ENCODE assay signal across 9 mouse cellular contexts in genomic region chr9:44076764-44077120, GRCm38 (mm10). TPM values are rescaled to one million over a fixed set of nuclear protein-coding genes. Genes with fewer than 3 reads are reported as not detected.
DNase-seq lines count a peak whose midpoint lies in the region; ATAC-seq lines count a peak whose summit lies in the region.
"Had no signal": no experiment of that assay in that cellular context is flagged by ENCODE, and none has a peak within 500 bp of the region (broad histone marks: within the 10 kb centered on the region; RNA-seq: fewer than 3 reads in every experiment).

No protein-coding gene starts in this region.

- H3K4me3 ChIP-seq in heart, embryonic 10.5 days = no peak overlapping the region
- H3K4me3 ChIP-seq: limb, embryonic 12.5 days had no signal

- peak; percentile 80 to 83 for DNase-seq in heart, adult 18-20 months
- no peak for DNase-seq in heart, embryonic 10.5 days (ENCODE audit: low spot score)
- peak; percentile 64 for DNase-seq in CD4-positive helper T cell, adult 2 months (ENCODE audit: low read depth, low spot score)
- DNase-seq in c-Kit-positive CD71-positive TER-119-positive erythroid progenitor cells, embryonic 14.5 days (ENCODE audit: low spot score) = peak; percentile 55
- DNase-seq in gastrocnemius, postnatal 25 days = peak; percentile 87
- peak; percentile 88 to 92 for DNase-seq in kidney, postnatal 25 days

- H3K36me3 ChIP-seq in heart, embryonic 10.5 days = peaks cover 15% of the 10 kb centered on the region
- H3K36me3 ChIP-seq: limb, embryonic 12.5 days had no signal

- WGBS in heart, embryonic 10.5 days = 10% methylated on average over 5 of the region's 5 CpGs

- H3K9me3 ChIP-seq in heart, embryonic 10.5 days = no peaks in the 10 kb centered on the region
- H3K9me3 ChIP-seq: limb, embryonic 12.5 days had no signal

- no peaks in the 10 kb centered on the region for H3K27me3 ChIP-seq in heart, embryonic 10.5 days (ENCODE audit: insufficient read depth, poor library complexity, severe bottlenecking)

- peak; percentile 77 for ATAC-seq in megakaryocyte progenitor cell, adult 5-6 weeks (replicated peaks; ENCODE audit: poor library complexity)
- ATAC-seq in erythroblast, adult 5-6 weeks (replicated peaks; ENCODE audit: low FRiP score, poor library complexity, severe bottlenecking) = no peak

- no peak overlapping the region for H3K27ac ChIP-seq in heart, embryonic 10.5 days
- H3K27ac ChIP-seq: limb, embryonic 12.5 days had no signal

- peaks cover 79% of the 10 kb centered on the region for H3K4me1 ChIP-seq in heart, embryonic 10.5 days

RNA-seq across cellular contexts. Expression of gene Usp2, which starts 9.9 kb away (rescaled TPM):
- total RNA-seq in heart, adult 18-20 months (2021) = 10 to 100 TPM; 89.8 to 95.9 TPM
- 36.1 and 59.0 TPM in 2 replicates for polyA plus RNA-seq in heart, embryonic 10.5 days (2016; fragmentation: Nextera tagmentation; extraction: Ambion mirVana)
- total RNA-seq in gastrocnemius, postnatal 25 days (2021) = 100 to 1,000 TPM; 160 to 313 TPM
- total RNA-seq in megakaryocyte progenitor cell, adult 5-6 weeks (2015) = 5.5 and 16.4 TPM in 2 replicates
- total RNA-seq in megakaryocyte progenitor cell, adult 5-6 weeks (2017) = 2.5 and 5.3 TPM in 2 replicates
- total RNA-seq in erythroblast, adult 5-6 weeks (2015; ENCODE audit: low replicate concordance) = 1.0 and 1.3 TPM in 2 replicates
- 0.28 and 5.7 TPM in 2 replicates for total RNA-seq in erythroblast, adult 5-6 weeks (2017; ENCODE audit: low replicate concordance)

RNA-seq across cellular contexts. Expression of gene Mfrp, which starts 24.8 kb away (rescaled TPM):
- not detected for total RNA-seq in heart, adult 18-20 months (2021)
- polyA plus RNA-seq in heart, embryonic 10.5 days (2016; fragmentation: Nextera tagmentation; extraction: Ambion mirVana) = 0.21 TPM in 1 of 2 replicates, not detected in the other
- not detected for total RNA-seq in gastrocnemius, postnatal 25 days (2021)
- total RNA-seq in megakaryocyte progenitor cell, adult 5-6 weeks (2015) = not detected in 2 replicates
- 0.12 TPM in 1 of 2 replicates, not detected in the other for total RNA-seq in megakaryocyte progenitor cell, adult 5-6 weeks (2017)
- not detected in 2 replicates for total RNA-seq in erythroblast, adult 5-6 weeks (2015; ENCODE audit: low replicate concordance)
- total RNA-seq in erythroblast, adult 5-6 weeks (2017; ENCODE audit: low replicate concordance) = not detected in 2 replicates

RNA-seq across cellular contexts. Expression of gene C1qtnf5, which starts 30.3 kb away (rescaled TPM):
- total RNA-seq in heart, adult 18-20 months (2021) = 1 to 10 TPM; 5.6 to 5.9 TPM
- polyA plus RNA-seq in heart, embryonic 10.5 days (2016; fragmentation: Nextera tagmentation; extraction: Ambion mirVana) = 0.50 TPM in 1 of 2 replicates, not detected in the other
- 10 to 100 TPM in 1 of 2 experiments, 1 to 10 TPM in 1; 8.0 to 13.6 TPM for total RNA-seq in gastrocnemius, postnatal 25 days (2021)
- total RNA-seq in megakaryocyte progenitor cell, adult 5-6 weeks (2015) = not detected in 2 replicates
- not detected in 2 replicates for total RNA-seq in megakaryocyte progenitor cell, adult 5-6 weeks (2017)
- total RNA-seq in erythroblast, adult 5-6 weeks (2015; ENCODE audit: low replicate concordance) = 2.1 TPM in 1 of 2 replicates, not detected in the other
- not detected in 2 replicates for total RNA-seq in erythroblast, adult 5-6 weeks (2017; ENCODE audit: low replicate concordance)

RNA-seq across cellular contexts. Expression of gene Thy1, which starts 33.6 kb away (rescaled TPM):
- total RNA-seq in heart, adult 18-20 months (2021) = 10 to 100 TPM; 10.5 to 16.5 TPM
- 0.15 and 1.1 TPM in 2 replicates for polyA plus RNA-seq in heart, embryonic 10.5 days (2016; fragmentation: Nextera tagmentation; extraction: Ambion mirVana)
- total RNA-seq in gastrocnemius, postnatal 25 days (2021) = 10 to 100 TPM; 14.8 to 20.2 TPM
- total RNA-seq in megakaryocyte progenitor cell, adult 5-6 weeks (2015) = 0.32 and 1.1 TPM in 2 replicates
- total RNA-seq in megakaryocyte progenitor cell, adult 5-6 weeks (2017) = 0.21 and 1.2 TPM in 2 replicates
- total RNA-seq in erythroblast, adult 5-6 weeks (2015; ENCODE audit: low replicate concordance) = 1.5 and 9.0 TPM in 2 replicates
- total RNA-seq in erythroblast, adult 5-6 weeks (2017; ENCODE audit: low replicate concordance) = 5.0 TPM in 1 of 2 replicates, not detected in the other
- polyA plus RNA-seq: limb, embryonic 12.5 days had no signal

RNA-seq across cellular contexts. Expression of gene Gm49380, which starts 36.6 kb away (rescaled TPM):
- total RNA-seq in heart, adult 18-20 months (2021) = under 1 TPM in 1 of 2 experiments, not detected in 1; 0.37 TPM
- 0.07 and 0.18 TPM in 2 replicates for polyA plus RNA-seq in heart, embryonic 10.5 days (2016; fragmentation: Nextera tagmentation; extraction: Ambion mirVana)
- 1 to 10 TPM in 1 of 2 experiments, under 1 TPM in 1; 0.82 to 2.4 TPM for total RNA-seq in gastrocnemius, postnatal 25 days (2021)
- total RNA-seq in megakaryocyte progenitor cell, adult 5-6 weeks (2015) = not detected in 2 replicates
- not detected in 2 replicates for total RNA-seq in megakaryocyte progenitor cell, adult 5-6 weeks (2017)
- not detected in 2 replicates for total RNA-seq in erythroblast, adult 5-6 weeks (2015; ENCODE audit: low replicate concordance)
- total RNA-seq in erythroblast, adult 5-6 weeks (2017; ENCODE audit: low replicate concordance) = not detected in 2 replicates

Comparison
In these comparisons a context has a peak if more than half of its experiments do, and no peak if none do; other contexts are left out.
1. RNA of gene Usp2, which starts 9.9 kb away (total RNA-seq): 160 to 313 TPM in gastrocnemius, postnatal 25 days and 89.8 to 95.9 TPM in heart, adult 18-20 months; 0.28 to 5.7 TPM in erythroblast, adult 5-6 weeks and 2.5 to 16.4 TPM in megakaryocyte progenitor cell, adult 5-6 weeks; every median in the first group is over 4 times any median in the second.